14 mouse cellular contexts compared by ENCODE assay signal in the genomic region with DNA sequence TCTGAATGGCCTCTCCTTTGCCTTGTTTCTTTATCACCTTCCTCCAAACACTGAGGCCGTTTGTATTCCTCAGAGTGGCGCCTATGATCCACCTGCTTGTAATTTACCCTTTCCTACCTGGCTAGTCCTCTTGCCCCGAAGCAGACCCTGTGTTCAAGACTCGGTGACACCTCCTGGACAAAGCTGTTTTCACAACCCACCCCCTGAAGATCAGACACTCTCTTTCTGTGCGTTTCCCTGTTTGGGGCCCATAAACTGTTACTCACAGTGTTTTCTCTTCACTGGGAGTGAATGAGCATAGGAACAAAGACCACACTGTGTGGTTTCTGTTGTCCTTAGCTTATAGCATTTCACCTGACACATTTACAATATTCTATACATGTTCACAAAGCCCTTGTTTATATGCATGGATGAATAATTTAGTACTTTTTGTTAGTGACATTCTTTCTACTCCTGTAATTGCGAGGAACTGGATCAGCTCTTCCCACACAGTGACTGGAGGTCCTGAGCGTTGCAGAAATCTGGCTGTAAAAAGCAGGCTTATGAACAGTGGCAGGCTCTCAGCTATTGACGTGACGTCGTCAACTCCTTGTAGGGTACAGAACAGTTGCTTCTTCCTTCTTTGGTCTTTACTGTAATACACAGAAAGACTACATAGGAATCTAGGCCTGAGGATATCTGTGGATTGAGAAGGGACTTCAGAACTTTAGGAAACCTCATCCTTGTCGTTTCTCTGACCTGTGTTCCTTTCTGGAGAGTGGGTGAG.
DNase-seq lines count a peak whose midpoint lies in the region; ATAC-seq and TF ChIP-seq lines count a peak whose summit lies in the region.
"Had no signal": no experiment of that assay in that cellular context is flagged by ENCODE, and none has a peak within 500 bp of the region (broad histone marks: within the 10 kb centered on the region; RNA-seq: fewer than 3 reads in every experiment).

No protein-coding gene starts in this region.

- peaks cover 50% of the 10 kb centered on the region for H3K4me1 ChIP-seq in intestine, embryonic 14.5 days (replicated peaks; ENCODE audit: control insufficient read depth, insufficient read depth, low read length)
- peaks cover 24% of the 10 kb centered on the region; the same call in 1 of the 2 replicates for H3K4me1 ChIP-seq in intestine, embryonic 15.5 days (replicated peaks)
- H3K4me1 ChIP-seq in neural tube, embryonic 11.5 days (ENCODE audit: control insufficient read depth, insufficient read depth, low read length), result peaks cover 41% of the 10 kb centered on the region
- H3K4me1 ChIP-seq in forebrain, embryonic 16.5 days (replicated peaks; ENCODE audit: control insufficient read depth, insufficient read depth, low read length), result peaks cover 38% of the 10 kb centered on the region

- peak overlapping the region; percentile 75 for H3K27ac ChIP-seq in intestine, embryonic 14.5 days (ENCODE audit: low read depth)
- H3K27ac ChIP-seq in intestine, embryonic 15.5 days, result no peak overlapping the region
- H3K27ac ChIP-seq in neural tube, embryonic 11.5 days (ENCODE audit: low read depth, low read length), result peak overlapping the region; percentile 11; the same call in 1 of the 2 replicates
- no peak overlapping the region for H3K27ac ChIP-seq in forebrain, embryonic 16.5 days (ENCODE audit: low read length)
- no peak overlapping the region for H3K27ac ChIP-seq in layer of hippocampus, adult 2 months
- H3K27ac ChIP-seq: hindbrain, embryonic 15.5 days had no signal

- no peak overlapping the region for H3K4me3 ChIP-seq in intestine, embryonic 14.5 days (ENCODE audit: low read depth, low read length)
- H3K4me3 ChIP-seq in intestine, embryonic 15.5 days (replicated peaks), result no peak overlapping the region
- no peak overlapping the region for H3K4me3 ChIP-seq in neural tube, embryonic 11.5 days (ENCODE audit: low read depth, low read length)
- no peak overlapping the region for H3K4me3 ChIP-seq in forebrain, embryonic 16.5 days (replicated peaks; ENCODE audit: low read length)
- no peak overlapping the region for H3K4me3 ChIP-seq in layer of hippocampus, adult 2 months
- H3K4me3 ChIP-seq: hindbrain, embryonic 15.5 days had no signal

- no peak for TF ChIP-seq CTCF in layer of hippocampus, adult 2 months (conservative IDR thresholded peaks at IDR 0.05)

- DNase-seq in intestine, embryonic 14.5 days (ENCODE audit: low spot score), result no peak
- DNase-seq in neural tube, embryonic 11.5 days (ENCODE audit: low spot score), result no peak
- DNase-seq in neural tube, embryonic 10.5 days (ENCODE audit: extremely low spot score, low spot score), result no peak
- no peak for DNase-seq in layer of hippocampus, postnatal 14 days (ENCODE audit: low spot score in 2 of 2)
- no peak for DNase-seq in layer of hippocampus, adult 2 months (ENCODE audit: low spot score in 2 of 2)
- no peak for DNase-seq in testis, postnatal 10 days (ENCODE audit: low spot score)
- DNase-seq: cerebellum, postnatal 14 days; lung, postnatal 10 days; right cerebral cortex, postnatal 25 days had no signal

- no peaks in the 10 kb centered on the region for H3K9me3 ChIP-seq in intestine, embryonic 14.5 days (ENCODE audit: control insufficient read depth, low read length)
- no peaks in the 10 kb centered on the region for H3K9me3 ChIP-seq in intestine, embryonic 15.5 days
- no peaks in the 10 kb centered on the region for H3K9me3 ChIP-seq in neural tube, embryonic 11.5 days (ENCODE audit: control insufficient read depth, low read length)
- no peaks in the 10 kb centered on the region for H3K9me3 ChIP-seq in forebrain, embryonic 16.5 days (ENCODE audit: control insufficient read depth, low read length)
- H3K9me3 ChIP-seq: hindbrain, embryonic 15.5 days had no signal

- WGBS in intestine, embryonic 14.5 days, result 46% methylated on average over 11 of the region's 11 CpGs
- WGBS in intestine, embryonic 15.5 days, result 51% methylated on average over 11 of the region's 11 CpGs
- 38% methylated on average over 11 of the region's 11 CpGs for WGBS in neural tube, embryonic 11.5 days
- WGBS in forebrain, embryonic 16.5 days, result 19% methylated on average over 11 of the region's 11 CpGs

- no peak overlapping the region for H3K4me2 ChIP-seq in intestine, embryonic 14.5 days (ENCODE audit: low read length)
- H3K4me2 ChIP-seq in intestine, embryonic 15.5 days (replicated peaks), result no peak overlapping the region
- H3K4me2 ChIP-seq in neural tube, embryonic 11.5 days (ENCODE audit: low read depth), result no peak overlapping the region
- no peak overlapping the region for H3K4me2 ChIP-seq in forebrain, embryonic 16.5 days (ENCODE audit: low read length)
- H3K4me2 ChIP-seq: hindbrain, embryonic 15.5 days; liver, embryonic 11.5 days had no signal

- no peaks in the 10 kb centered on the region for H3K36me3 ChIP-seq in intestine, embryonic 14.5 days (ENCODE audit: control insufficient read depth, insufficient read depth, low read length)
- no peaks in the 10 kb centered on the region for H3K36me3 ChIP-seq in intestine, embryonic 15.5 days
- H3K36me3 ChIP-seq in neural tube, embryonic 11.5 days (ENCODE audit: control insufficient read depth, insufficient read depth, low read length), result no peaks in the 10 kb centered on the region
- no peaks in the 10 kb centered on the region for H3K36me3 ChIP-seq in forebrain, embryonic 16.5 days (ENCODE audit: control insufficient read depth, insufficient read depth)
- H3K36me3 ChIP-seq: hindbrain, embryonic 15.5 days had no signal

- no peak overlapping the region for H3K9ac ChIP-seq in intestine, embryonic 14.5 days (ENCODE audit: low read length)
- no peak overlapping the region for H3K9ac ChIP-seq in intestine, embryonic 15.5 days
- 0 out of 2 replicates have a peak overlapping the region, but pooled peaks have one; percentile 3 for H3K9ac ChIP-seq in neural tube, embryonic 11.5 days (ENCODE audit: low read length)
- H3K9ac ChIP-seq in forebrain, embryonic 16.5 days (replicated peaks; ENCODE audit: low read depth, low read length), result peak overlapping the region; percentile 22; the same call in 1 of the 2 replicates
- H3K9ac ChIP-seq: hindbrain, embryonic 15.5 days had no signal

- H3K27me3 ChIP-seq in intestine, embryonic 14.5 days (replicated peaks; ENCODE audit: control insufficient read depth, insufficient read depth, low read length), result no peaks in the 10 kb centered on the region
- H3K27me3 ChIP-seq in intestine, embryonic 15.5 days (replicated peaks), result no peaks in the 10 kb centered on the region
- no peaks in the 10 kb centered on the region for H3K27me3 ChIP-seq in neural tube, embryonic 11.5 days (ENCODE audit: control insufficient read depth, insufficient read depth, low read length)
- H3K27me3 ChIP-seq in forebrain, embryonic 16.5 days (replicated peaks; ENCODE audit: control insufficient read depth, insufficient read depth, low read length), result no peaks in the 10 kb centered on the region
- H3K27me3 ChIP-seq: hindbrain, embryonic 15.5 days had no signal

- ATAC-seq in intestine, embryonic 14.5 days (replicated peaks; ENCODE audit: low FRiP score, low TSS enrichment, low read depth), result no peak
- no peak; the same call in 1 of the 2 replicates for ATAC-seq in intestine, embryonic 15.5 days
- no peak for ATAC-seq in neural tube, embryonic 11.5 days (ENCODE audit: insufficient read depth, low FRiP score, low TSS enrichment)
- ATAC-seq in forebrain, embryonic 16.5 days, result no peak
- ATAC-seq: CD4-positive, CD25-positive, alpha-beta regulatory T cell, adult 4 months had no signal

Comparison
In these comparisons a context has a peak if more than half of its experiments do, and no peak if none do; other contexts are left out.
1. H3K27ac ChIP-seq: peak in intestine, embryonic 14.5 days (single experiment) and neural tube, embryonic 11.5 days (single experiment); none in intestine, embryonic 15.5 days (single experiment), forebrain, embryonic 16.5 days (single experiment) and layer of hippocampus, adult 2 months (single experiment).
2. H3K9ac ChIP-seq: peak in neural tube, embryonic 11.5 days (single experiment) and forebrain, embryonic 16.5 days (single experiment); none in intestine, embryonic 14.5 days (single experiment) and intestine, embryonic 15.5 days (single experiment).